Mouse (Mus musculus) heart, embryonic 12.5 days (tissue): ENCODE data around the gene Gm10681. TPM values are rescaled to one million over a fixed set of nuclear protein-coding genes. Genes with fewer than 3 reads are reported as not detected.
"Not testable (repeated sequence)": the region's sequence is repeated elsewhere in the genome, so short reads cannot be mapped to it uniquely, and the experiment has no call there.

Experiments used
- ATAC-seq: fragments of 200-750 bp; cut with Nextera tagmentation; 2 replicates; pipeline ENCODE4 v1.8.0; 2017; ENCODE audit warnings: moderate TSS enrichment, moderate library complexity; ENCODE audit not compliant: insufficient number of reproducible peaks, low FRiP score
- H3K27ac ChIP-seq: fragments of 300-500 bp; sonication (generic); 2 replicates; pipeline ENCODE4 v1.5.1; 2016; ENCODE audit warnings: mild to moderate bottlenecking, moderate library complexity; ENCODE audit not compliant: poor library complexity, severe bottlenecking
- H3K27me3 ChIP-seq: fragments of 300-500 bp; sonication (generic); replicated peaks from 2 replicates; pipeline ENCODE4 v1.6.1; 2016; ENCODE audit warnings: mild to moderate bottlenecking, moderate library complexity
- H3K36me3 ChIP-seq: fragments of 300-500 bp; sonication (generic); 2 replicates; pipeline ENCODE4 v1.6.1; 2016; ENCODE audit warnings: mild to moderate bottlenecking, moderate library complexity
- H3K4me1 ChIP-seq: fragments of 300-500 bp; sonication (generic); replicated peaks from 2 replicates; pipeline ENCODE4 v1.6.1; 2016; ENCODE audit warnings: mild to moderate bottlenecking
- H3K4me2 ChIP-seq: fragments of 300-500 bp; sonication (generic); 2 replicates; pipeline ENCODE4 v1.6.1; 2016; ENCODE audit warnings: mild to moderate bottlenecking, moderate library complexity
- H3K4me3 ChIP-seq: fragments of 300-500 bp; sonication (generic); 2 replicates; pipeline ENCODE4 v1.5.1; 2016; ENCODE audit warnings: mild to moderate bottlenecking
- H3K9ac ChIP-seq: fragments of 300-500 bp; sonication (generic); 2 replicates; pipeline ENCODE4 v1.6.1; 2016; ENCODE audit warnings: mild to moderate bottlenecking, moderate library complexity
- H3K9me3 ChIP-seq: fragments of 300-500 bp; sonication (generic); replicated peaks from 2 replicates; pipeline ENCODE4 v1.6.1; 2016; ENCODE audit warnings: mild to moderate bottlenecking, moderate library complexity
- WGBS: fragments of 180-500 bp; shearing (Covaris S2); methylation state at CpG from one replicate; pipeline ENCODE4 v1.1.7; 2016; 5-methylcytosine and 5-hydroxymethylcytosine counted together
- polyA plus RNA-seq: library from polyadenylated mRNA; unstranded; fragments of >200 nt; fragmentation: Nextera tagmentation; extraction: Ambion mirVana; gene quantifications from 2 replicates; pipeline ENCODE4 v1.2.1, GENCODE M21; 2016

Gm10681 gene
- polyA plus RNA-seq, 1 experiment from 2014 or later, result not detected

- H3K36me3 ChIP-seq, ATAC-seq, H3K9me3 ChIP-seq, H3K4me2 ChIP-seq, H3K4me1 ChIP-seq, H3K9ac ChIP-seq, H3K4me3 ChIP-seq, H3K27ac ChIP-seq, H3K27me3 ChIP-seq: not testable (repeated sequence)
- WGBS, result 56% methylated on average over 1 of the region's 1 CpGs
Measured at GRCm38 (mm10) chr3:98581024-98581423, 7.6 kb downstream of the Gm10681 start.

GRCm38 (mm10) chr3:98567717-98568116 is 20.9 kb downstream of the Gm10681 start:
- not testable (repeated sequence) for H3K4me2 ChIP-seq, H3K9me3 ChIP-seq, H3K9ac ChIP-seq, H3K4me3 ChIP-seq, H3K36me3 ChIP-seq, H3K4me1 ChIP-seq, ATAC-seq, H3K27me3 ChIP-seq, H3K27ac ChIP-seq
- 75% methylated on average over 2 of the region's 2 CpGs for WGBS

DNA sequence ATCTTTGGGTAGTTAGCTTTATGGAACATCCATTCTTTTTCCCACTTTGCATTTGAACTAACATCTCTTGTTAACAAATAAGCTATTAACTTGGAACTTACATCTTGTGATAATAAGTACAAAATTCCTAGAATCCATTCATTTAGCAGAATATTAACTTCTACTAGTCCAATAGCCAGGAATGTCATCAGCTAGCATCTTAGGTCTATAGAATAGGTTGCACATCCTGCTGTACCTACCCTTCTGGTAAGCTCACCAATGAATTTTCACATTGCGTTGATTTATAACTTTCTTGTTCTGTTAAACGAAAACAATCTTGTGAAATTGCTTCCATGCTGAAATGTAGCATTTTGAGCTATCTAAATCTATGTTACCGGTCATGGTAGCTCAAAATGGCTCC is 23.7 kb downstream of the Gm10681 start:
- H3K27ac ChIP-seq, ATAC-seq, H3K36me3 ChIP-seq, H3K27me3 ChIP-seq, H3K4me1 ChIP-seq, H3K9me3 ChIP-seq, H3K4me2 ChIP-seq, H3K9ac ChIP-seq, H3K4me3 ChIP-seq: not testable (repeated sequence)
- WGBS, result no CpG with 5 or more reads among the region's 3 CpGs

GRCm38 (mm10) chr3:98563831-98564230 is 24.8 kb downstream of the Gm10681 start:
- WGBS, result no CpG with 5 or more reads among the region's 2 CpGs
- H3K4me1 ChIP-seq, H3K9me3 ChIP-seq, H3K4me2 ChIP-seq, ATAC-seq, H3K27ac ChIP-seq, H3K27me3 ChIP-seq, H3K36me3 ChIP-seq, H3K9ac ChIP-seq, H3K4me3 ChIP-seq: not testable (repeated sequence)

- not testable (repeated sequence) for H3K27me3 ChIP-seq, H3K4me1 ChIP-seq, H3K4me2 ChIP-seq, H3K36me3 ChIP-seq, H3K27ac ChIP-seq, H3K9me3 ChIP-seq, ATAC-seq, H3K9ac ChIP-seq, H3K4me3 ChIP-seq
- WGBS, result no CpG with 5 or more reads among the region's 5 CpGs
Measured at GRCm38 (mm10) chr3:98560711-98561110, 27.9 kb downstream of the Gm10681 start.

GRCm38 (mm10) chr3:98550832-98551231 is 37.8 kb downstream of the Gm10681 start:
- H3K27ac ChIP-seq, H3K4me3 ChIP-seq, H3K4me2 ChIP-seq, ATAC-seq, H3K9me3 ChIP-seq, H3K9ac ChIP-seq, H3K27me3 ChIP-seq, H3K4me1 ChIP-seq, H3K36me3 ChIP-seq: not testable (repeated sequence)
- no CpG with 5 or more reads among the region's 1 CpGs for WGBS

GRCm38 (mm10) chr3:98550215-98550614 is 38.4 kb downstream of the Gm10681 start:
- not testable (repeated sequence) for H3K27me3 ChIP-seq, H3K36me3 ChIP-seq, H3K4me2 ChIP-seq, H3K9me3 ChIP-seq, H3K4me1 ChIP-seq, H3K4me3 ChIP-seq, H3K27ac ChIP-seq, ATAC-seq, H3K9ac ChIP-seq
- WGBS, result no CpG with 5 or more reads among the region's 2 CpGs

DNA sequence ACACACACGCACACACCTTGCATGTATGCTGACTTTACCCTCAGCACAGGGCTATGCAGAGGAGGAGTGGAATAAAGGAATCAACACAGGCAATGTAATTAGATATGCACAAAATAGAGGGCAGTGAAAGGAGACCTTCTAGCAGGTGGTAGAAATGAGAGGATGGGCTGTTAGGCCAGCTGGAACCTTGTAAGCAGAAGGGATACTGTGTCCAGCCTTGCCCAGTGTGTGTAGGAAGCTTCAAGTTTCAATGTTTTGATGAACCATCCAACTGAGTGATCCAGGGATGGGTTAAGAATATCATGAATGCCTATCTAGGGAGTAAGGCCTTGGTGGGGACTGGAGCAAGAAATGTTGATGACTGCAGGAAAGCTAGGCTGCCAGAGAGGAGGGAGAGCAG is 40.1 kb downstream of the Gm10681 start:
- H3K9me3 ChIP-seq, ATAC-seq, H3K4me1 ChIP-seq, H3K27ac ChIP-seq, H3K36me3 ChIP-seq, H3K4me3 ChIP-seq, H3K9ac ChIP-seq, H3K27me3 ChIP-seq, H3K4me2 ChIP-seq: not testable (repeated sequence)
- WGBS, result no CpG with 5 or more reads among the region's 1 CpGs

- not testable (repeated sequence) for H3K36me3 ChIP-seq, H3K4me2 ChIP-seq, H3K27me3 ChIP-seq, H3K9me3 ChIP-seq, H3K4me3 ChIP-seq, H3K27ac ChIP-seq, H3K4me1 ChIP-seq, ATAC-seq, H3K9ac ChIP-seq
Measured at GRCm38 (mm10) chr3:98547641-98548040, 41.0 kb downstream of the Gm10681 start.

GRCm38 (mm10) chr3:98524978-98525377 is 63.6 kb downstream of the Gm10681 start:
- H3K27me3 ChIP-seq, H3K36me3 ChIP-seq, H3K4me2 ChIP-seq, H3K27ac ChIP-seq, H3K9me3 ChIP-seq, H3K9ac ChIP-seq, H3K4me1 ChIP-seq, ATAC-seq, H3K4me3 ChIP-seq: not testable (repeated sequence)

GRCm38 (mm10) chr3:98524552-98524951 is 64.1 kb downstream of the Gm10681 start:
- WGBS, result no CpG with 5 or more reads among the region's 1 CpGs

GRCm38 (mm10) chr3:98522779-98523178 is 65.8 kb downstream of the Gm10681 start:
- WGBS, result 20% methylated on average over 1 of the region's 2 CpGs
- H3K4me2 ChIP-seq, H3K9ac ChIP-seq, H3K9me3 ChIP-seq, ATAC-seq, H3K27ac ChIP-seq, H3K4me1 ChIP-seq, H3K27me3 ChIP-seq, H3K4me3 ChIP-seq, H3K36me3 ChIP-seq: not testable (repeated sequence)

More at GRCm38 (mm10) chr3:98524552-98524951, 64.1 kb downstream of the Gm10681 start:
- H3K4me2 ChIP-seq, H3K9ac ChIP-seq, H3K4me3 ChIP-seq, H3K36me3 ChIP-seq, H3K27me3 ChIP-seq, ATAC-seq, H3K27ac ChIP-seq, H3K9me3 ChIP-seq, H3K4me1 ChIP-seq: not testable (repeated sequence)
